Mouse (Mus musculus): Measurements from ENCODE around the gene Tada3.

DNA sequence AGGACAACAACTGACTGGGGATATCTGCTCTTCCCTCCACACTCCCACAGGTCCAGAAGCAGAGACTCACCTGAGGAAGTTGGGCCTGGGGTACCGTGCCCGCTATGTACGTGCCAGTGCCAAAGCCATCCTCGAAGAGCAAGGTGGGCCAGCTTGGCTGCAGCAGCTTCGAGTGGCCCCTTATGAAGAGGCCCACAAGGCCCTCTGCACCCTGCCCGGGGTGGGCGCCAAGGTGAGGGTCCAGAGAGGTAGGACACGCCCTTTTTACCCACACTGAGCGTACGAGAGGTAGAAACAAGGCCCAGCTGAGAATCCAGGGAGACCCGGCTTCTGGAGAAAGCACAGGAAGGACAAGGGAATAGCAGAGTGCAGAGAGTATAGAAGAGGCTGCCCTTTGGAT lies 46.0 kb downstream of the Tada3 start:
- TF ChIP-seq POLR2A (IDR thresholded peaks at IDR 0.05; ENCODE audit: low read depth, low read length) (no peak), CTCF (IDR thresholded peaks at IDR 0.05; ENCODE audit: extremely low read depth, insufficient read length, insufficient replicate concordance, low read depth, low read length) (no peak)
